Mouse (Mus musculus) forebrain, embryonic 16.5 days (tissue): ENCODE measurements around the gene Dram1. TPM values are rescaled to one million over a fixed set of nuclear protein-coding genes. Genes with fewer than 3 reads are reported as not detected.

ENCODE experiments used
- ATAC-seq: fragments of 200-750 bp; cut with Nextera tagmentation; 2 replicates; pipeline ENCODE4 v1.8.0; 2017; ENCODE audit warnings: mild to moderate bottlenecking, moderate library complexity
- H3K27ac ChIP-seq: fragments of 300-500 bp; sonication (generic); 2 replicates; pipeline ENCODE4 v1.5.1; 2014; ENCODE audit warnings: low read length, control low read depth
- H3K27me3 ChIP-seq: fragments of 300-500 bp; sonication (generic); replicated peaks from 2 replicates; pipeline ENCODE4 v1.6.1; 2014; ENCODE audit warnings: low read length; ENCODE audit not compliant: control insufficient read depth, insufficient read depth
- H3K36me3 ChIP-seq: fragments of 300-500 bp; sonication (generic); 2 replicates; pipeline ENCODE4 v1.6.1; 2014; ENCODE audit not compliant: control insufficient read depth, insufficient read depth
- H3K4me1 ChIP-seq: fragments of 300-500 bp; sonication (generic); replicated peaks from 2 replicates; pipeline ENCODE4 v1.6.1; 2014; ENCODE audit warnings: low read length; ENCODE audit not compliant: control insufficient read depth, insufficient read depth
- H3K4me2 ChIP-seq: fragments of 300-500 bp; sonication (generic); 2 replicates; pipeline ENCODE4 v1.6.1; 2014; ENCODE audit warnings: mild to moderate bottlenecking, low read length, control low read depth
- H3K4me3 ChIP-seq: fragments of 300-500 bp; sonication (generic); replicated peaks from 2 replicates; pipeline ENCODE4 v1.5.1; 2014; ENCODE audit warnings: mild to moderate bottlenecking, low read length, control low read depth
- H3K9ac ChIP-seq: fragments of 300-500 bp; sonication (generic); replicated peaks from 2 replicates; pipeline ENCODE4 v1.6.1; 2014; ENCODE audit warnings: low read depth, low read length, control low read depth
- H3K9me3 ChIP-seq: fragments of 300-500 bp; sonication (generic); 2 replicates; pipeline ENCODE4 v1.6.1; 2016; ENCODE audit warnings: low read length; ENCODE audit not compliant: control insufficient read depth
- WGBS: fragments of 180-500 bp; shearing (Covaris S2); extraction: QIAGEN DNeasy Blood & Tissue Kit; methylation state at CpG from one replicate; pipeline ENCODE4 v1.1.7; 2014; 5-methylcytosine and 5-hydroxymethylcytosine counted together
- polyA plus RNA-seq: library from polyadenylated mRNA; unstranded; fragments of >200 nt; fragmentation: Nextera tagmentation; extraction: Ambion mirVana; gene quantifications from 2 replicates; pipeline ENCODE4 v1.2.1, GENCODE M21; 2015

The Dram1 gene
- polyA plus RNA-seq, 1 experiment from 2014 or later: 0.70 TPM

GRCm38 (mm10) chr10:88346454-88347245 lies 32.2 kb downstream of the Dram1 start:
- no peak overlapping the region for H3K4me2 ChIP-seq
- H3K9ac ChIP-seq: no peak overlapping the region
- no peaks in the 10 kb centered on the region for H3K36me3 ChIP-seq
- ATAC-seq: no peak
- H3K27me3 ChIP-seq: no peaks in the 10 kb centered on the region
- H3K27ac ChIP-seq: no peak overlapping the region
- WGBS: 78% methylated on average over 12 of the region's 12 CpGs
- no peaks in the 10 kb centered on the region for H3K9me3 ChIP-seq
- H3K4me1 ChIP-seq: no peaks in the 10 kb centered on the region
- H3K4me3 ChIP-seq: no peak overlapping the region

GRCm38 (mm10) chr10:88345899-88346401 lies 32.9 kb downstream of the Dram1 start:
- 62% methylated on average over 11 of the region's 11 CpGs for WGBS
- no peak overlapping the region for H3K9ac ChIP-seq
- no peaks in the 10 kb centered on the region for H3K27me3 ChIP-seq
- no peak overlapping the region for H3K27ac ChIP-seq
- no peaks in the 10 kb centered on the region for H3K9me3 ChIP-seq
- no peaks in the 10 kb centered on the region for H3K36me3 ChIP-seq
- no peak for ATAC-seq
- H3K4me3 ChIP-seq: no peak overlapping the region
- no peak overlapping the region for H3K4me2 ChIP-seq
- no peaks in the 10 kb centered on the region for H3K4me1 ChIP-seq

- no peaks in the 10 kb centered on the region for H3K36me3 ChIP-seq
- WGBS: 89% methylated on average over 6 of the region's 6 CpGs
- H3K27me3 ChIP-seq: no peaks in the 10 kb centered on the region
- H3K27ac ChIP-seq: no peak overlapping the region
- no peaks in the 10 kb centered on the region for H3K9me3 ChIP-seq
- H3K4me3 ChIP-seq: no peak overlapping the region
- H3K4me1 ChIP-seq: no peaks in the 10 kb centered on the region
- no peak overlapping the region for H3K4me2 ChIP-seq
- ATAC-seq: no peak
- no peak overlapping the region for H3K9ac ChIP-seq
Observed at GRCm38 (mm10) chr10:88341368-88341767, 37.5 kb downstream of the Dram1 start.

GRCm38 (mm10) chr10:88340660-88341059 lies 38.2 kb downstream of the Dram1 start:
- H3K4me3 ChIP-seq: no peak overlapping the region
- no peak overlapping the region for H3K4me2 ChIP-seq
- no peak for ATAC-seq
- no peaks in the 10 kb centered on the region for H3K36me3 ChIP-seq
- H3K27ac ChIP-seq: no peak overlapping the region
- H3K27me3 ChIP-seq: no peaks in the 10 kb centered on the region
- H3K9me3 ChIP-seq: no peaks in the 10 kb centered on the region
- WGBS: 92% methylated on average over 9 of the region's 9 CpGs
- H3K4me1 ChIP-seq: no peaks in the 10 kb centered on the region
- no peak overlapping the region for H3K9ac ChIP-seq

- H3K9me3 ChIP-seq: no peaks in the 10 kb centered on the region
- WGBS: 18% methylated on average over 5 of the region's 5 CpGs
- H3K27me3 ChIP-seq: no peaks in the 10 kb centered on the region
- no peak overlapping the region for H3K4me2 ChIP-seq
- H3K27ac ChIP-seq: no peak overlapping the region
- H3K4me1 ChIP-seq: 0 out of 2 replicates have a peak, but pooled peaks cover 3% of the 10 kb centered on the region
- no peak overlapping the region for H3K4me3 ChIP-seq
- H3K36me3 ChIP-seq: no peaks in the 10 kb centered on the region
- no peak; the same call in 1 of the 2 replicates for ATAC-seq
- no peak overlapping the region for H3K9ac ChIP-seq
Observed at GRCm38 (mm10) chr10:88330695-88331094, 48.2 kb downstream of the Dram1 start.

GRCm38 (mm10) chr10:88328056-88328450 lies 50.8 kb downstream of the Dram1 start:
- H3K4me1 ChIP-seq: 0 out of 2 replicates have a peak, but pooled peaks cover 3% of the 10 kb centered on the region
- H3K4me3 ChIP-seq: no peak overlapping the region
- H3K9me3 ChIP-seq: no peaks in the 10 kb centered on the region
- H3K27ac ChIP-seq: no peak overlapping the region
- no peaks in the 10 kb centered on the region for H3K27me3 ChIP-seq
- H3K36me3 ChIP-seq: no peaks in the 10 kb centered on the region
- ATAC-seq: no peak
- WGBS: 69% methylated on average over 4 of the region's 4 CpGs
- H3K9ac ChIP-seq: no peak overlapping the region
- no peak overlapping the region for H3K4me2 ChIP-seq

GRCm38 (mm10) chr10:88327160-88328055 lies 51.5 kb downstream of the Dram1 start:
- Histone ChIP-seq H3K27me3 (no peaks in the 10 kb centered on the region), H3K9ac (0 out of 2 replicates have a peak overlapping the region, but pooled peaks have one; percentile 31), H3K4me3 (no peak overlapping the region), H3K4me1 (0 out of 2 replicates have a peak, but pooled peaks cover 3% of the 10 kb centered on the region), H3K4me2 (peak overlapping the region; percentile 45), H3K9me3 (no peaks in the 10 kb centered on the region), H3K36me3 (no peaks in the 10 kb centered on the region), H3K27ac (no peak overlapping the region)
- peak; percentile 88 for ATAC-seq
- 49% methylated on average over 11 of the region's 11 CpGs for WGBS

- Histone ChIP-seq H3K4me3 (no peak overlapping the region), H3K4me2 (no peak overlapping the region), H3K9ac (no peak overlapping the region), H3K27ac (no peak overlapping the region), H3K27me3 (no peaks in the 10 kb centered on the region), H3K36me3 (no peaks in the 10 kb centered on the region), H3K4me1 (no peaks in the 10 kb centered on the region), H3K9me3 (no peaks in the 10 kb centered on the region)
- 82% methylated on average over 5 of the region's 5 CpGs for WGBS
- no peak for ATAC-seq
Observed at GRCm38 (mm10) chr10:88321739-88322138, 57.1 kb downstream of the Dram1 start.
